Mouse (Mus musculus) CH12.LX (cell line): ENCODE results near the gene Klhl32. TPM values are rescaled to one million over a fixed set of nuclear protein-coding genes. Genes with fewer than 3 reads are reported as not detected.

Experiments
- DNase-seq: peaks from one replicate; pipeline ENCODE4 v3.0.0-alpha.2; 2013; ENCODE audit errors: extremely low read depth
- H3K27ac ChIP-seq: 2 replicates; pipeline ENCODE4 v1.5.1; 2012; ENCODE audit warnings: low read depth, mild to moderate bottlenecking, control low read depth, moderate library complexity; ENCODE audit not compliant: insufficient read depth
- H3K27me3 ChIP-seq: replicated peaks from 2 replicates; pipeline ENCODE3; 2012; ENCODE audit warnings: inconsistent platforms
- H3K36me3 ChIP-seq, 2 experiments: replicated peaks in 1 of 2; 2 replicates each; pipeline versions ENCODE3 to v1.6.1; 2012; ENCODE audit warnings: inconsistent platforms in 1 of 2, low read length in 1 of 2, mild to moderate bottlenecking in 1 of 2, mixed read lengths in 1 of 2, moderate library complexity in 1 of 2; ENCODE audit not compliant: control insufficient read depth in 1 of 2, insufficient read depth in 1 of 2
- H3K4me1 ChIP-seq, 2 experiments: 2 replicates each; pipeline ENCODE4 v1.6.1; 2012; ENCODE audit warnings: inconsistent platforms in 1 of 2, moderate library complexity in 1 of 2; ENCODE audit not compliant: insufficient read depth in 2 of 2, control insufficient read depth in 1 of 2
- H3K4me2 ChIP-seq: 2 replicates; pipeline ENCODE4 v1.6.1; 2012; ENCODE audit warnings: low read depth, mild to moderate bottlenecking, control low read depth; ENCODE audit not compliant: poor library complexity, insufficient read depth, severe bottlenecking
- H3K4me3 ChIP-seq, 3 experiments: fragments of 150-350 bp in 1 of 3; sonication (generic) in 1 of 3; replicated peaks in 1 of 3; 2 replicates each; pipeline versions ENCODE3 to v1.5.1; 2011 to 2012; ENCODE audit warnings: low read depth in 2 of 3, low read length in 2 of 3, mild to moderate bottlenecking in 2 of 3, moderate library complexity in 2 of 3, control low read depth in 1 of 3, improper control_type of control experiment in 1 of 3, inconsistent platforms in 1 of 3, mixed read lengths in 1 of 3; ENCODE audit not compliant: poor library complexity in 1 of 3
- H3K79me2 ChIP-seq: replicated peaks from 2 replicates; pipeline ENCODE4 v1.6.1; 2012; ENCODE audit warnings: mild to moderate bottlenecking, moderate library complexity; ENCODE audit not compliant: control insufficient read depth, poor library complexity, insufficient read depth, severe bottlenecking; ENCODE audit errors: extremely low read depth
- H3K9ac ChIP-seq: 2 replicates; pipeline ENCODE4 v1.6.1; 2012; ENCODE audit warnings: low read depth, mild to moderate bottlenecking, control low read depth, moderate library complexity; ENCODE audit not compliant: insufficient read depth
- H3K9me3 ChIP-seq: replicated peaks from 2 replicates; pipeline ENCODE3; 2012; ENCODE audit warnings: low read length, inconsistent platforms, mixed read lengths
- CHD1 ChIP-seq: IDR thresholded peaks from 2 replicates; pipeline ENCODE4 v1.6.1; 2012; ENCODE audit warnings: low read depth, low read length, improper control_type of control experiment, inconsistent platforms
- E2F4 ChIP-seq: IDR thresholded peaks from 2 replicates; pipeline ENCODE4 v1.6.1; 2011; ENCODE audit warnings: low read depth, low read length, improper control_type of control experiment; ENCODE audit not compliant: insufficient replicate concordance
- ELF1 ChIP-seq: IDR thresholded peaks from 2 replicates; pipeline ENCODE4 v1.6.1; 2014; ENCODE audit warnings: low read depth, mild to moderate bottlenecking, inconsistent platforms, low read length, improper control_type of control experiment
- EP300 ChIP-seq: IDR thresholded peaks from 2 replicates; pipeline ENCODE4 v1.6.1; 2011; ENCODE audit warnings: low read length, improper control_type of control experiment
- ETS1 ChIP-seq: conservative IDR thresholded peaks from 2 replicates; pipeline ENCODE4 v1.6.1; 2012; ENCODE audit warnings: low read depth, mild to moderate bottlenecking, inconsistent platforms, low read length, improper control_type of control experiment, moderate library complexity
- GABPA ChIP-seq: IDR thresholded peaks from 2 replicates; pipeline ENCODE4 v1.6.1; 2012; ENCODE audit warnings: low read depth, low read length, improper control_type of control experiment, inconsistent platforms; ENCODE audit not compliant: insufficient replicate concordance
- KAT2A ChIP-seq: IDR thresholded peaks from 2 replicates; pipeline ENCODE4 v1.6.1; 2012; ENCODE audit warnings: low read length, improper control_type of control experiment, inconsistent platforms; ENCODE audit not compliant: insufficient replicate concordance
- MAFK ChIP-seq: IDR thresholded peaks from 2 replicates; pipeline ENCODE4 v1.6.1; 2011; ENCODE audit warnings: low read length, improper control_type of control experiment; ENCODE audit not compliant: insufficient replicate concordance
- MAZ ChIP-seq: IDR thresholded peaks from 2 replicates; pipeline ENCODE4 v1.6.1; 2012; ENCODE audit warnings: low read depth, mild to moderate bottlenecking, inconsistent platforms, low read length, improper control_type of control experiment, moderate library complexity
- MXI1 ChIP-seq: IDR thresholded peaks from 2 replicates; pipeline ENCODE4 v1.6.1; 2011; ENCODE audit warnings: mild to moderate bottlenecking, low read depth, low read length, improper control_type of control experiment
- MYC ChIP-seq: IDR thresholded peaks from 2 replicates; pipeline ENCODE4 v1.6.1; 2011; ENCODE audit warnings: low read depth, mild to moderate bottlenecking, improper control_type of control experiment, low read length
- PAX5 ChIP-seq: IDR thresholded peaks from 2 replicates; pipeline ENCODE4 v1.6.1; 2012; ENCODE audit warnings: low read length, inconsistent platforms, mixed read lengths
- POLR2AphosphoS2 ChIP-seq: IDR thresholded peaks from 2 replicates; pipeline ENCODE4 v1.6.1; 2011; ENCODE audit warnings: low read depth, low read length, improper control_type of control experiment
- RAD21 ChIP-seq: IDR thresholded peaks from 2 replicates; pipeline ENCODE4 v1.6.1; 2011; ENCODE audit warnings: low read depth, mild to moderate bottlenecking, low read length, improper control_type of control experiment, moderate library complexity
- TBP ChIP-seq: conservative IDR thresholded peaks from 2 replicates; pipeline ENCODE4 v1.6.1; 2011; ENCODE audit warnings: low read depth, low read length, improper control_type of control experiment
- TCF12 ChIP-seq: IDR thresholded peaks from 2 replicates; pipeline ENCODE4 v1.6.1; 2014; ENCODE audit warnings: low read depth, mild to moderate bottlenecking, inconsistent platforms, low read length, improper control_type of control experiment
- UBTF ChIP-seq: IDR thresholded peaks from 2 replicates; pipeline ENCODE4 v1.6.1; 2012; ENCODE audit warnings: low read depth, mild to moderate bottlenecking, inconsistent platforms, low read length, improper control_type of control experiment, moderate library complexity
- USF1 ChIP-seq: IDR thresholded peaks from 2 replicates; pipeline ENCODE4 v1.6.1; 2014; ENCODE audit warnings: low read depth, mild to moderate bottlenecking, inconsistent platforms, low read length, improper control_type of control experiment
- USF2 ChIP-seq: conservative IDR thresholded peaks from 2 replicates; pipeline ENCODE4 v1.6.1; 2011; ENCODE audit warnings: low read depth, low read length, improper control_type of control experiment
- dilution Hi-C: fragments of 300-500 bp; cut with MboI; formaldehyde crosslinking; loops from 2 replicates; pipeline ENCODE4 v1.14.3; 2020; ENCODE audit warnings: low sequenced_read_pairs; ENCODE audit not compliant: extremely low pct_unique_long_range_greater_than_20kb, extremely low pct_ligation_motif_present
- in situ Hi-C: fragments of 300-500 bp; cut with MboI; formaldehyde crosslinking; loops from 3 replicates; pipeline ENCODE4 v1.14.3; 2019; ENCODE audit warnings: low sequenced_read_pairs, low pct_ligation_motif_present, low pct_unique_long_range_greater_than_20kb, mixed read lengths
- polyA plus RNA-seq: library from polyadenylated mRNA; unstranded; fragments of >175 nt; gene quantifications from 2 replicates; pipeline ENCODE4 v1.2.1, GENCODE M21; 2012; ENCODE audit warnings: low read depth; ENCODE audit not compliant: insufficient read length
- total RNA-seq, 2 experiments: library from RNA; depleted of rRNA; stranded (reverse); fragments of 300-350 nt in 1 of 2; fragments of >200 nt in 1 of 2; gene quantifications; 2 replicates each; pipeline ENCODE4 v1.2.3; 2012 to 2014

Klhl32 gene
- total and polyA plus RNA-seq, 3 experiments: 0.55 to 1.1 (median 0.60) TPM

DNA sequence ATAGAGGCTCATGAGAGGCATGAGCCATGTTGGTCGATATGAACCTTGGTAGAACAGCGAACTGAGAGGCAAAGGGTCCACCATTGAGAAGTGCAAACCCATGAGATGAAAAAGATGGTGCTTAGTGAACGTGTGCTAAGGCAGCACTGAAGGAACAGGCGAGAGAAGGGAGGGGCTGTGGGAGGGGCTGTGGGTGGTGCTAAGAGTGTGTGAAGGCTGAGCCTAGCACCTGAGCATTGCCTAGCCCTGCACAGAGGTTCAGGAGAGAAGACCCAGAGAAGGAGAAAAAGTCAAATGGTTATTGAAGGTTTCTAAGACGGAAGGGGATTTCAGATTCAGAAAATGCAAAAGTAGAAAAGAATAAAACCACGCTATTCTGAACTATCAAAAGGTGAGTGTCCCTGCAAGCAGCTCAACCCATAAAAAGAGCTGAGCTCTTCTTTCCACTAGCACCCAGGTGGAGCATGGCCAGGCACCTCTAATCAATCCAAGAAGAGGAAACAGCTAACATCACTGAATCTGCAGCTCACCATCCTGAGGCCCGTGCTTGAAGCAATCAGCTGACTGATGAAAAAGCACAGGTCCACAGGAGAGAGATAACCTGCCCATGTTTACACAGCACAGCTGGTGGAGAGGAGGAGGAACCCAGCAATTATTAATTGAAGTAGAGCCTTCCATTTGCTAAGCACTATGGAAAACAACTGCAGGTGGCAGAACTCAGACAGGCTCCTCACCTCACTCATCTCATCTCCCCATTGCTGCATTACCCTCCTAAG lies 65.0 kb downstream of the Klhl32 start:
- TF ChIP-seq GABPA (no peak), TCF12 (no peak), EP300 (no peak), CHD1 (no peak), MAFK (no peak), TBP (no peak), MYC (no peak), MXI1 (no peak), USF1 (no peak), MAZ (no peak)
- no peak overlapping the region for H3K9ac ChIP-seq
- dilution Hi-C loops: no loop called here
- H3K4me1 ChIP-seq: no peaks in the 10 kb centered on the region
- no peaks in the 10 kb centered on the region for H3K9me3 ChIP-seq
- no peaks in the 10 kb centered on the region for H3K27me3 ChIP-seq
- no peak overlapping the region for H3K4me3 ChIP-seq
- DNase-seq: no peak
- H3K36me3 ChIP-seq: no peaks in the 10 kb centered on the region
- H3K4me2 ChIP-seq: no peak overlapping the region
- in situ Hi-C loops: no loop called here
- H3K79me2 ChIP-seq: no peaks in the 10 kb centered on the region
- no peak overlapping the region for H3K27ac ChIP-seq

DNA sequence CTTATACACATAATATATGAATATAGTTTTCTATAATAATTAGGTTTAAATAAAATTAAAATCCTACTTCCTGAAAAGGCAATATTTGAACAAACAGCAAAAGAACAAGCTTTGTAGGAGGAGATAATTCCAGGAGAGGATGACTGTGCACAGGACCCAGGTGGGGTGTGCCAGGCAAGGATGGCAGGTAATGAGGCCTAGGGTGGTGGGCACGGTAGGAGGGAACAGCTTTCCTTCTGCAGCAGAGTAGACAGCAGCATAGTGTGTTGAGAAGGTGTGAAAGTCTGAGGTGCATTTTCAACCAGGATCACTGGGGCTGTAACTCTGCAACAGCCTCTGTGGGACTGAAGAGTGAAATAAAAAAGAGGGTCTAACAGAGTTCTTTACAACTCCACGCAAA lies 85.0 kb downstream of the Klhl32 start:
- DNase-seq: no peak
- peaks cover 3 to 17% of the 10 kb centered on the region in 2 experiments; a peak in 2 of 4 replicates for H3K4me1 ChIP-seq
- no peak overlapping the region for H3K27ac ChIP-seq
- H3K9me3 ChIP-seq: no peaks in the 10 kb centered on the region
- H3K79me2 ChIP-seq: no peaks in the 10 kb centered on the region
- in situ Hi-C loops: no loop called here
- no peak overlapping the region for H3K9ac ChIP-seq
- dilution Hi-C loops: no loop called here
- no peak overlapping the region for H3K4me2 ChIP-seq
- no peaks in the 10 kb centered on the region for H3K36me3 ChIP-seq
- no peaks in the 10 kb centered on the region for H3K27me3 ChIP-seq
- H3K4me3 ChIP-seq: no peak overlapping the region
- TF ChIP-seq GABPA (no peak), TCF12 (no peak), MAZ (no peak), EP300 (no peak), MYC (no peak), POLR2AphosphoS2 (no peak), E2F4 (no peak), ELF1 (no peak), RAD21 (no peak), TBP (no peak), USF2 (no peak), KAT2A (no peak), MXI1 (no peak), PAX5 (no peak), ETS1 (no peak), UBTF (no peak)
